In genomic region chr2:32487124-32487623, GRCm38 (mm10) we compare ENCODE assay signal across 7 mouse cellular contexts. TPM values are rescaled to one million over a fixed set of nuclear protein-coding genes. Genes with fewer than 3 reads are reported as not detected.
A peak's percentile ranks its signal among the peaks of the same experiment; 100 is the strongest.
DNase-seq lines count a peak whose midpoint lies in the region; ATAC-seq lines count a peak whose summit lies in the region.

No protein-coding gene starts in this region.

- peak; percentile 66 for ATAC-seq in intestine, embryonic 16.5 days
- ATAC-seq in midbrain, embryonic 12.5 days (ENCODE audit: low FRiP score, low read depth): peak; percentile 23; the same call in 1 of the 2 replicates

- peaks cover 4% of the 10 kb centered on the region; the same call in 1 of the 2 replicates for H3K4me1 ChIP-seq in intestine, embryonic 16.5 days (ENCODE audit: control insufficient read depth, insufficient read depth, low read length)
- no peaks in the 10 kb centered on the region for H3K4me1 ChIP-seq in midbrain, embryonic 12.5 days

- DNase-seq in adrenal gland, adult (ENCODE audit: inconsistent age in 2 of 2, low spot score in 1 of 2): peak; percentile 90 to 98
- peak; percentile 96 for DNase-seq in embryo, embryonic 10.5 days (ENCODE audit: low spot score)
- DNase-seq in gastrocnemius, postnatal 36 days: peak; percentile 85 to 87
- peak; percentile 83 to 92 for DNase-seq in left cerebral cortex, postnatal 36 days (ENCODE audit: low spot score in 2 of 2)
- DNase-seq in skeletal muscle tissue, adult 2 months (ENCODE audit: low read depth, low spot score): peak; percentile 87

- no peaks in the 10 kb centered on the region for H3K27me3 ChIP-seq in intestine, embryonic 16.5 days (replicated peaks; ENCODE audit: control insufficient read depth, insufficient read depth, low read length)
- H3K27me3 ChIP-seq in midbrain, embryonic 12.5 days: no peaks in the 10 kb centered on the region

- no peaks in the 10 kb centered on the region for H3K36me3 ChIP-seq in intestine, embryonic 16.5 days (ENCODE audit: control insufficient read depth, insufficient read depth, low read length)
- no peaks in the 10 kb centered on the region for H3K36me3 ChIP-seq in midbrain, embryonic 12.5 days

- no peak overlapping the region for H3K9ac ChIP-seq in intestine, embryonic 16.5 days (ENCODE audit: low read depth, low read length)
- no peak overlapping the region for H3K9ac ChIP-seq in midbrain, embryonic 12.5 days (replicated peaks)

- 2% methylated on average over 6 of the region's 6 CpGs for WGBS in intestine, embryonic 16.5 days
- WGBS in midbrain, embryonic 12.5 days: 6% methylated on average over 6 of the region's 6 CpGs

- no peaks in the 10 kb centered on the region for H3K9me3 ChIP-seq in intestine, embryonic 16.5 days (ENCODE audit: control insufficient read depth, low read length)
- no peaks in the 10 kb centered on the region for H3K9me3 ChIP-seq in midbrain, embryonic 12.5 days

- H3K4me2 ChIP-seq in intestine, embryonic 16.5 days (ENCODE audit: low read depth, low read length): no peak overlapping the region
- H3K4me2 ChIP-seq in midbrain, embryonic 12.5 days (replicated peaks): no peak overlapping the region

- H3K4me3 ChIP-seq in intestine, embryonic 16.5 days (ENCODE audit: low read length): no peak overlapping the region
- H3K4me3 ChIP-seq in midbrain, embryonic 12.5 days: no peak overlapping the region

- intact Hi-C loops in gastrocnemius, postnatal 36 days (cut with DNase I): loop anchor here (5.0 kb wide), 2 partner anchors 35 to 185 kb away; partner anchors contain the start of genes Naif1 and Slc25a25
- intact Hi-C loops in left cerebral cortex, postnatal 36 days (cut with DNase I): loop anchor here (5.0 kb wide), 1 partner anchor 50 kb away; the partner anchor contains the start of gene Fam102a

- H3K27ac ChIP-seq in intestine, embryonic 16.5 days (ENCODE audit: low read length): no peak overlapping the region
- no peak overlapping the region for H3K27ac ChIP-seq in midbrain, embryonic 12.5 days (replicated peaks)

RNA-seq across cellular contexts. Expression of gene Slc25a25, which starts 35.9 kb away (rescaled TPM):
- 100 to 1,000 TPM in 1 of 2 experiments, 10 to 100 TPM in 1; 71.7 to 145 TPM for total RNA-seq in gastrocnemius, postnatal 36 days (2021)
- polyA plus RNA-seq in intestine, embryonic 16.5 days (2015; fragmentation: Nextera tagmentation; extraction: Ambion mirVana): 19.3 and 19.9 TPM in 2 replicates
- 10 to 100 TPM; 58.5 to 60.5 TPM for total RNA-seq in left cerebral cortex, postnatal 36 days (2021)
- polyA plus RNA-seq in midbrain, embryonic 12.5 days (2016; fragmentation: Nextera tagmentation; extraction: Ambion mirVana): 40.0 TPM in 2 replicates

RNA-seq across cellular contexts. Expression of gene Naif1, which starts 36.9 kb away (rescaled TPM):
- total RNA-seq in gastrocnemius, postnatal 36 days (2021): 1 to 10 TPM; 1.8 to 1.9 TPM
- 5.1 and 5.3 TPM in 2 replicates for polyA plus RNA-seq in intestine, embryonic 16.5 days (2015; fragmentation: Nextera tagmentation; extraction: Ambion mirVana)
- 1 to 10 TPM; 3.9 TPM for total RNA-seq in left cerebral cortex, postnatal 36 days (2021)
- polyA plus RNA-seq in midbrain, embryonic 12.5 days (2016; fragmentation: Nextera tagmentation; extraction: Ambion mirVana): 5.2 and 6.4 TPM in 2 replicates

RNA-seq across cellular contexts. Expression of gene Fam102a, which starts 48.0 kb away (rescaled TPM):
- total RNA-seq in gastrocnemius, postnatal 36 days (2021): 1 to 10 TPM; 2.6 to 2.7 TPM
- polyA plus RNA-seq in intestine, embryonic 16.5 days (2015; fragmentation: Nextera tagmentation; extraction: Ambion mirVana): 7.6 and 9.4 TPM in 2 replicates
- 10 to 100 TPM; 53.6 to 68.9 TPM for total RNA-seq in left cerebral cortex, postnatal 36 days (2021)
- 9.4 and 10.1 TPM in 2 replicates for polyA plus RNA-seq in midbrain, embryonic 12.5 days (2016; fragmentation: Nextera tagmentation; extraction: Ambion mirVana)

Comparison
In these comparisons a context has a peak if more than half of its experiments do, and no peak if none do; other contexts are left out.
1. RNA of gene Fam102a, which starts 48.0 kb away (total RNA-seq): 53.6 to 68.9 TPM in left cerebral cortex, postnatal 36 days; 2.6 to 2.7 TPM in gastrocnemius, postnatal 36 days; every median in the first group is over 10 times any median in the second.
2. Peak in every context shown above with its lines, with median percentiles within 50 percentile points of each other: DNase-seq.